Mouse (Mus musculus) liver, adult 10 weeks (tissue): ENCODE measurements around the gene Ubtd2. TPM values are rescaled to one million over a fixed set of nuclear protein-coding genes. Genes with fewer than 3 reads are reported as not detected.

Source experiments
- polyA plus RNA-seq: library from polyadenylated mRNA; stranded (reverse); fragments of 350-450 nt; fragmentation: Illumina TruSeq; extraction: RNeasy Lipid Tissue Mini Kit (QIAGEN cat#74804); gene quantifications from one replicate; pipeline ENCODE4 v1.2.3, GENCODE M21; 2014; ENCODE audit warnings: low read depth, low replicate concordance

The Ubtd2 gene
- polyA plus RNA-seq: 0.69 TPM

DNA sequence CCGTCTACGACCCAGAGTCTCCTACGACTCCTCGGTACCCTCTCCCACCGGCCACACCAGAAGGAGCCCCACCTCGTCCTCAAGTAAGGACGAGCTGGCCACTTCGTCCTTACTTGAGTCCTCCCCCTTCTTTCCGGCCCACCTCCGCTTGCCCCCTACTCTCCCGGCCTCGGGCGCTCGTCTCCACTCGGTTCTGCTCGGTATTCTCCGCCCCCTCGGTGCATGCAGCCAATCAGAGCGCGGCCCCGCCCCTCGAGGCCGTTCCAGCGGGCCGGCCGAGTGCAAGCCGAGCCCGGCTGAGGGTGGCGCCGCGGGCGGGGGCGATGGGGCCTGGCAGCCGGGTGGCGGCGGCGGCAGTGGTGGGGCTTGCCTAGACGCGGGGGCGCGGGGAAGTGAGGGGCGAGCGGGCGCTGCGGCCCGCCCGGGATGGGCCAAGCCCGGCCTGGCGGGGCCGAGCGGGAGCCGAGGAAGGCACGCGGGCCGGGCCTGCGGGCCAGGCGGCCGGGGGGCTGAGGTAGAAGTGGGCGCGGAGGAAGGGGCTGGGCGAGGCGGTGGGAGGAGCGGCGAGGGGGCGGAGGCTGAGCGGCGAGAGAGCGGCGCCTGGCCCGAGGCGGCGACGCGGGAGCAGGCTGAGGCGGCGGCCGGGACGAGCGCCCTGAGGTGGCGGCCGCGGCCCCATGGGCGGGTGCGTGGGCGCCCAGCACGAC, at the start of gene Ubtd2:
TSS of gene Ubtd2 (plus strand) at position 571 of the 707 bp plus-strand sequence.

DNA sequence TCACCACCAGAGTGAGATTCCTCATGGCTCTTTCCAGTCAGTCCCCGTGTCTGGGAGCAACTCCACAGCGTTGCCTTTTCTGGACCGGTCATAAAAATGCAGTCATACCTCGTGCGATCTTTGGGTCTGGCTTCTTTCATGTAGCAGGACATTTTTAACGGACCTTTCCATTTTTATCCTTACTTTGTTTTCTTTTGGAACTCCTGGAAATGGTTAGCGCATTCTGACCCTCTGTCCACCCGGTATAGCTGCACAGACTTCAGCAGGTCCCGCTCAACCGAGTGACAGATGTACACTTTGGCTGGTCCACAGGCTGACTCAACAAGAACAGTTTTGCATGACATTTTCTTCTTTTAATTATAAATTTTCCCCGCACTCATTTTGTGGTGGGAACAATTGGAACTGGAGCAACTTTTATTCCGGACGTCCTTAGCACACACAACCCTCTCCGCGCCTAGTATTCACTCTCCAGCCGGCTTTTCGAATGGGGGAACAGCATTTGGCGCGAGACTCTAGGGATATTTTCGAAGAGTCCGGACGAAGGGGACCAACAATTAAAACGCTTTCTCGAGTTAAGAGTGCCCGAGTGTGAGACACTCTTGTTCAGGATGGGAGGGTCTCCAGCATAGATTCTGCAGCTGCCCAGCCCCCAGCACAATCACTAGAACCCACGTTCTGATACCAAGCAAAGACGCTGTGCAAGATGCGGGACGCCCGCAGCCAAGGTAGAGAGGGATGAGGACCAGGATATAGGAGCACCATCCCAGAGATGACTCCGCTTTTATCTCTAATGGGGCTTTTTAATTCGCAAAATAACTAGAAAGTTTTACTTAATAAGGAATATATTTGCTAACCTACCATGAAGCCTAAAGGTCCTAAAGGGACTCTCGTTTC, 76.9 kb downstream of the Ubtd2 start, which contains the start of gene Efcab9:
TSS of gene Efcab9 (minus strand) at position 211 of the 894 bp plus-strand sequence.

DNA sequence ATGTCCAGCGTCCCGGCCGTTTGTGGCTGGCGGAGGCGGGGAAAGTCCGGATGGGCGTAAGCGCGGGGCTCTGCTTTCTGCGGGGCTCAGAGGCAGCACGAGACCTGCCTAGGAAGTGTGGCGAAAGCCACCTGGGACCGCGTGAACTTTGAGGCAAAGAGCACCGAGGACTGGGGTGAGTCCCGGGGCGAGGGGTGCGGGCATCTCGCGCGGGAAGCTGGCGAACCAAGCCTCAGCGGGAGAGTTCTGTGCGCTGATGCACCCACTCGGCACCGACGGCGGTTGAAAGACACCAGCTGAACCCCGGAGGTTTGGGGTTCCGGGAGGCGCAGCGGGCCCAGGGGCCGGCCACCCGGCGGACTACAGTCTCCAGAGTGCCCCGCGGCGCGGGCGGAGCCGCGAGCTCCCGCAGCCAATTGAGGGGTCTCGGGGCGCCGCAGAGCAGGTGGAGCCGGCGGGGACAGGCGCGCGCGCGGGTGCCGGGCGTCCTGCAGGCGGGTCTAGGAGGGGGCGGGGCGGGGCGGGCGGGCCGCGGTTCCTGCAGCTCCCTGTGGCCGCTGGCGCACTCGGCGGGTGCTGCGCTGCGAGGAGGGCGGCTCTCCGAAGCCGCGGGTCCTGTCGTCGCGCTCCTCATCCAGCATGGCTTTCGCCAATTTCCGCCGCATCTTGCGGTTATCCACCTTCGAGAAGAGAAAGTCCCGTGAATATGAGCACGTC, 77.8 kb downstream of the Ubtd2 start, which contains the start of gene Stk10:
TSS of gene Stk10 (plus strand) at position 541 of the 717 bp plus-strand sequence.

Other genes starting within 250 kb of the Ubtd2 start
- 1.4 TPM for gene Snrnp25, start 250.0 kb upstream of the Ubtd2 start, polyA plus RNA-seq
- gene Rhbdf1, start 233.1 kb upstream of the Ubtd2 start, polyA plus RNA-seq: not detected
- 3.4 TPM for gene Mpg, start 228.9 kb upstream of the Ubtd2 start, polyA plus RNA-seq
- 7.3 TPM for gene Nprl3, start 187.7 kb upstream of the Ubtd2 start, polyA plus RNA-seq
- gene Hba-x, start 179.0 kb upstream of the Ubtd2 start, polyA plus RNA-seq: not detected
- 1.6 TPM for gene Hba-a1, start 171.9 kb upstream of the Ubtd2 start, polyA plus RNA-seq
- gene Hbq1b, start 168.4 kb upstream of the Ubtd2 start, polyA plus RNA-seq: not detected
- 196 TPM for gene Hba-a2, start 158.9 kb upstream of the Ubtd2 start, polyA plus RNA-seq
- gene Hbq1a, start 155.3 kb upstream of the Ubtd2 start, polyA plus RNA-seq: not detected
- 0.13 TPM for gene Sh3pxd2b, start 107.5 kb upstream of the Ubtd2 start, polyA plus RNA-seq
- not detected for gene Efcab9, start 76.7 kb downstream of the Ubtd2 start, polyA plus RNA-seq
- gene Stk10, start 77.9 kb downstream of the Ubtd2 start, polyA plus RNA-seq: 0.42 TPM
- 32.1 TPM for gene Fbxw11, start 187.4 kb downstream of the Ubtd2 start, polyA plus RNA-seq